Mouse (Mus musculus) subcutaneous adipose tissue, adult 2 months (tissue): ENCODE data around the gene Trim9. TPM values are rescaled to one million over a fixed set of nuclear protein-coding genes. Genes with fewer than 3 reads are reported as not detected.

Experiments
- polyA plus RNA-seq: library from polyadenylated mRNA; depleted of rRNA; stranded (reverse); fragments of >200 nt; gene quantifications from 2 replicates; pipeline ENCODE4 v1.2.3, GENCODE M21; 2012; ENCODE audit warnings: low replicate concordance; rRNA removed

The Trim9 gene
- polyA plus RNA-seq, result 0.03 and 0.14 TPM in 2 replicates

GRCm38 (mm10) chr12:70347202-70347841, at the start of gene Trim9:
Gene Trim9, minus strand, starts transcription at chr12:70347614.

GRCm38 (mm10) chr12:70231294-70231693, 116.1 kb downstream of the Trim9 start, which contains the start of gene Pygl:
Gene Pygl, minus strand, starts transcription at chr12:70231488.

Other genes starting within 250 kb of the Trim9 start
- gene Nin, start 233.9 kb downstream of the Trim9 start, polyA plus RNA-seq, result 8.2 and 19.6 TPM in 2 replicates
- not detected in 2 replicates for gene Abhd12b, start 193.5 kb downstream of the Trim9 start, polyA plus RNA-seq
- gene Pygl, start 116.1 kb downstream of the Trim9 start, polyA plus RNA-seq, result 143 and 240 TPM in 2 replicates
- 6.6 and 9.7 TPM in 2 replicates for gene Tmx1, start 105.5 kb upstream of the Trim9 start, polyA plus RNA-seq